Mouse (Mus musculus) layer of hippocampus, postnatal 36 days (tissue): Measurements from ENCODE around the gene Gm5662. TPM values are rescaled to one million over a fixed set of nuclear protein-coding genes. Genes with fewer than 3 reads are reported as not detected.
"Not testable (repeated sequence)": the region's sequence is repeated elsewhere in the genome, so short reads cannot be mapped to it uniquely, and the experiment has no call there.

Experiments
- DNase-seq, 2 experiments: peaks; one replicate each; pipeline ENCODE4 v3.0.0; 2022
- total RNA-seq, 2 experiments: library from RNA; stranded (reverse); gene quantifications; 2 replicates each; pipeline ENCODE4 v1.2.3; 2021

Gm5662 gene
- total RNA-seq: not detected

- DNase-seq: not testable (repeated sequence)
Measured at GRCm38 (mm10) chr12:88274400-88274799, at the start of gene Gm5662. Gm5662 (minus strand) TSS chr12:88274500.

- not testable (repeated sequence) for DNase-seq
Measured at GRCm38 (mm10) chr12:88323926-88324325, 49.6 kb upstream of the Gm5662 start, which contains the start of gene Gm5039. Gm5039 (minus strand) TSS chr12:88324026.

- no peak for DNase-seq
Measured at GRCm38 (mm10) chr12:88314556-88314955, 40.3 kb upstream of the Gm5662 start.

GRCm38 (mm10) chr12:88297171-88297570, 22.9 kb upstream of the Gm5662 start:
- not testable (repeated sequence) for DNase-seq

- DNase-seq: not testable (repeated sequence)
Measured at GRCm38 (mm10) chr12:88293082-88293481, 18.8 kb upstream of the Gm5662 start.

GRCm38 (mm10) chr12:88285224-88285623, 10.9 kb upstream of the Gm5662 start:
- DNase-seq: not testable (repeated sequence)

- DNase-seq: no peak
Measured at GRCm38 (mm10) chr12:88257241-88257640, 17.1 kb downstream of the Gm5662 start.

GRCm38 (mm10) chr12:88255917-88256316, 18.4 kb downstream of the Gm5662 start:
- DNase-seq: not testable (repeated sequence)

GRCm38 (mm10) chr12:88250000-88250399, 24.3 kb downstream of the Gm5662 start, which contains the start of gene Gm8332:
Gm8332 (minus strand) TSS chr12:88250100.
- not testable (repeated sequence) for DNase-seq

- not testable (repeated sequence) for DNase-seq
Measured at GRCm38 (mm10) chr12:88245786-88246185, 28.5 kb downstream of the Gm5662 start.

GRCm38 (mm10) chr12:88242940-88243339, 31.4 kb downstream of the Gm5662 start:
- DNase-seq: not testable (repeated sequence)

Other genes with a start within 250 kb of the Gm5662 start
- gene Gm2056, start 247.5 kb downstream of the Gm5662 start, total RNA-seq: not detected
- not detected for gene Gm16368, start 190.8 kb downstream of the Gm5662 start, total RNA-seq
- not detected for gene Gm10436, start 92.4 kb downstream of the Gm5662 start, total RNA-seq
- not detected for gene Gm8332, start 24.4 kb downstream of the Gm5662 start, total RNA-seq
- gene Gm5039, start 49.5 kb upstream of the Gm5662 start, total RNA-seq: not detected
- gene Adck1, start 86.1 kb upstream of the Gm5662 start, total RNA-seq: 10 to 100 TPM; 31.6 to 33.3 TPM